Mouse (Mus musculus) natural killer cell, adult 2 months (primary cell): Measurements from ENCODE around the gene Ufc1.
"Not testable (repeated sequence)": the region's sequence is repeated elsewhere in the genome, so short reads cannot be mapped to it uniquely, and the experiment has no call there.

Experiments used
- DNase-seq, 2 experiments: peaks; one replicate each; pipeline ENCODE4 v3.0.0; 2022; ENCODE audit warnings: low spot score in 2 of 2

Gene Ufc1

DNA sequence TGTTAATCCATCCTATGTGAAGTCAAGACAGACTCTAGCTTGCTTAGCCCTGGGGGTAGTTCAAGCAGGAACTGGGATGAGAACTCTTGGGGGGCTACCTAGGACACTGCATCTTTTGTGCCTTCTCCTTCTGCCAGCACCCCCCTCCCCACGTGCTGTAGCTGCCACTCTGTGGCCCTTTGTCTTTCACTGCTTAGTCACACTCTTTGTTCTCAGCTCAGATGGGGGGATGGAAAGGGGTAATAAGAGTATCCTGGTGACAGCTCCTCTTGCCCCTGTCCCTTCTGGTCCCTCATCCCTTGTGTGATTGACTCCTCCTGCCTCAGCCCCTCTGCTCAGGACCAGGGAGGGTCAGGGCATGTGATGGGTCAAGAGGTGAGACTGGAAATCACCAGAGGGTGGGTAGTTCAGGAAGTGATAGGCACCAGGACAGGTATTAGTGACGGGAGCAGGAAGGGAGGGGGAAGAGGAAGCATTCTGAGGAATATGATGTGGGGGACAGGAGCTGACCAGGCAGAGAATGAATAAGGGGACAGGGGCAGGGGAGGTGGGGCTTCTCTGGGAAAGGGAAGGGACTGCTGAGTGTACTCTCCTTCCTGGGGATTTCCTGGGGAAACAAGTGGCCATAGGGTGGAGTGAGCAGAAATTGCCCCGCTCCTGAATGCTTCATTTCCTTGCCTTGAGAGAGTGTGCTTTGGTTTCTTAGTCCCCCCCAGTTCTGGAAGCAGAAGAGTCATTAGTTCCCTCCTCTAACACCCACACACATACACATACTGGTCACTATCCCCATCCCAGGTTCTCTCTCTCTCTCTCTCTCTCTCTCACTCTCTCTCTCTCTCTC lies 46.2 kb downstream of the Ufc1 start:
- DNase-seq: no peak

DNA sequence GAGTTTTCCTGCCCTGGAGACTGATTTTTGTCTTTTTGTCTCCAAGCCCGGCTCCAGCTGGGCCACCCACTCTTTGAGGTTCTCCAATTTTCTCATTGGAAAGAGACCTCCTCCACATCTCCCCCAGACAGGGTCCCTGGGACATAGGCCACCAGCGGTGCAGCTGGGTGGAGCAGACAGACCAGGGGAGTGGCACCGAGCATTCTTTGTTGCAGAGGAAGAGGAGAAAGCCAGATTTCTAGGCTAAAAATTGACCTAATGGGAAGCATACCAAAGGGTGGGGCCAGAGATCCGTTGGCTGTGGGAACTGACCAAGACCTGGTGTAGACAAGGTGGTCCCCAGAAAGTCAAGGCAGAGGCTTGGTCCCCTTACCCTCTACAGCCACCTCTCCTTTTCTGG lies 46.9 kb downstream of the Ufc1 start:
- no peak for DNase-seq

DNA sequence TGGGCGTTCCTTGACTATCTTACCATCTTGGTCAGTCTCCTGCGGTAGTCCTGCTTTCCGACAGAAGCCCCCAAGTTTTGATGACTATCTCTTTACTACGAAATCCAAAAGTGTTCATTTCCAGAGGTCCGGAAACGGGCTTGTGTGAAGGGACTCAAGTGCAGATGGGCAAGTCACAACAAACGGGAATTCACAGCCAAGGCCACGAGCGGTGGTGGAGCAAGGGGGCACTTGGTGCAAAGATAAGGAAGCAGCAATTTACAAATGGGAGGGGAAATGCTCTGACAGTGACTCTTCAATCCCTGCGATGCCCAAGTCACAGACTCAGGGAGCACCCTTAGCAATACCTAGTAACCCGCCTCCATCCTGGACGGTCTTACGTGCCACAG lies 47.4 kb downstream of the Ufc1 start:
- no peak for DNase-seq

DNA sequence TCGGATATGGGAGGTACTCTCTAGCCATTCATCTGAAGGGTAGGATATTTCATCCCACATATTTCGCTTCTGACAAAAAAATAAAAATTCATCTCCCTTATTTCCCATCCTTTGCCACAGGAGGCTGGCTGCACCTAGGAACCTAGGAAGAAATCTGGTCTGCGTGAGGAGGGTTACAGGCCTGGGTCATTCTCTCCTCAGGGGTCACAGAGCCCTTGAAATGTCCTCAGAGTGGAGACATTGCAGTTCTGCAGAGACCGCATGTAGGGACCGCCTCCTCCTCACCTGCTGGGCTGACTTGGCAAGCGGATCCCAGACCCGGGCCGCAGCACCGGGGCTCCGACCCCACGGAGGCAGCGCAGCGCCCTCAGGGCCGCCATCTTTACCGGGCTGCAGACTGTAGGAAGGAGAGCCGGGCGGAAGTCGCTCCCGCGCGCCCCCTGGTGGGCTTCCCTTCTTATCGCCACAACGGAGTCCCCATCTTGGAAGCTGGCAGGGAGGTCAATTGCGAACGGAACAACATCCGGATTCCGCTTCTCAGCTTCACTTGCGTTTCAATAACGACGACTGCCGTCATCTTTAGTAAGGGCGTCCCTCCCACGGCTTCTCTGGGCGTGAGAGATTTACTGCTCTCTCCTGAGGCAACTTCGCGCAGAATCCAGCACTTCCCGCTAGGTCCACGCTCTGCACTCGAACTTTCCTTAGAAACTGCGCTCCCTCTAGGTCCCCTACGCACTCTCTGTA lies 47.9 kb downstream of the Ufc1 start:
- DNase-seq: peak; percentile 95 to 97

DNA sequence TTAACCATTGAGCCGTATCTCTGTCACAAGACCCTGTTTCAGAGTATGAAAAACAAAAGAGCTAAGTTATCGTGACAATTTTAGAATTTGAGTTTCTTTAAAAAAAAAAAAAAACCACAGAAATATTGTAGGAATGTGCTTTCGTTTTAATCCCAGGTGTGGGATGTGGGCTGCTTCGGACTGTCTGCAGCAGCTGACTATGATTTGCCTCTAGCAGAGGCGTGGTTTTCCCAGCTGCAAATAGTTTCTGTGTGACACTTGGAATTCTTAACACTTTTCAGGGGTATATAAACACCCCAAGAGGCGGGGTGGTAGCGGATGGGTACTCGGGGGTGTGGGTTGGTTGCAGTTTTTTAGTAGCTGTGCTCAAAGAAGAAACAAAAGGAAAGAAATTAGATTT lies 49.5 kb downstream of the Ufc1 start:
- DNase-seq: no peak

DNA sequence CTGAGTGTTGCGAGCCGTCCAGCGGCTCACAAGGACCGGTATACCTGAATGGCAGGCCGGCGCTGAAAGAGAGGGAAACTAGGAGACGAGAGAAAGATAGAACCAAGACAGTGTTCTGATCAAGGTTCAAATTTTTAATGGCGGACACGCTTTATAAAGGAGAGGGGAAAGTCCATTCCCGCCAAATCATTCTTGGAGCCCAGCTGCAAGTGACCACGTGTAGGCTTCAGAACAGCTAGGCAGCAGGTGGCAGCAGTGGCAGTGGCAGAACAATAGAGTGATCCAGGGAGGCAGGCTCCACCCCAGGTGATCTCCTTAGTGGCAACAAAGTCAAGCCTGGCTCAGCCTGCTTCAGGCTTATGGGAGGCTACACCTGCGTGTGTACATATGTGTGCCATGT lies 52.9 kb downstream of the Ufc1 start:
- DNase-seq: not testable (repeated sequence)

DNA sequence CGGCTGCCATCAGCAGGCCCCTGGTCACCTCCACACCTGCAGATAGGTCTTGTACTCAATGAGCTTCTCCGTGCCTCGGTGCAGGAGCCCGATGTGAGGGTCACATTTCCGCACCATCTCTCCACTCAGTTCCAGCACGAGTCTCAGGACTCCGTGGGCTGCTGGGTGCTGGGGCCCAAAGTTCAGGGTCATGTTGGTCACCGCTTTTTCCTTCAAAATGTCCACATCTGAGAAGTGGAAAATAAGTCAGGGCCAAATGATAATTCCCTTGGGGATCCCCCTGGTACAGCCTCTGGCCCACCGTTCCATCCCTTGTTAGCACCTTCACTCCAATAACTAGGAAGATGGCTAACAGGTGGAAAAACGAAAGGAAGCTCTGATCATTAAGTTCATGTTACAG lies 53.9 kb downstream of the Ufc1 start:
- DNase-seq: no peak

DNA sequence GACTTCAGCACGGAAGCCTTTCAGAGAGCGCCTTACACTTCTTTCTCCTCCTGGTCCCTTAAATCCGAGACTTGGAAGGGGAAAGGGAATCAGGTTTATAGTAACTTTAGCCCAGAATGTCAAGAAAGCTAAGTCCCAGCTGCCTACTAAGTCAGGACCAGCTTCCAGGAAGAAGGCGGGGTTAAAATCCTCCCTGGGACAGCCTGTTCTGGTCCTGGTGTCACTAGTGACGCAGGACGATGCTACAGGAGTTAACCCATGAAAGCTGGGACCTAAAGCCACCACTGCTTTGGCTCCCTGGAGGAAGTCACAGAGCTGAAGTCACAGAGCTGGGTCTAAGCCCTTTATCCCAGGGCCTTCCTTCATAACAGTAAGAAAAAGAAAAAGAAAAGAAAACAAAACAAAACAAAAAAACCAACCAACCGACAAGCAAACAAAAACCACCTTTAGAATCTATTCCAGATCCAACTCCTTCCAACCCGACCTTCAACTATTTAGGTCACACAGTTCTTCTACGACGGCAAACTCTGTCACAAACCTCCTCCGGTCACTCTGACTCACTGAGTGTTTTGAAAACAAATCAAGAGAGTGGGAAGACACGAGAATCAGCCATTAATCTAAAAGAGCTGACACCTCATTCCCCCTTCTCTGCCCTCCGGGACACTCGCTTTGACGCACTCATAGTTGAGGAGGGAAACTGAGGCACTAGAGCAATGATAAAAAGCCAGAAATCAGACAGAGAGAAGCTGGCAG lies 54.7 kb downstream of the Ufc1 start:
- DNase-seq: no peak
